ENCODE assay signal across 10 mouse cellular contexts in genomic region chr11:79737126-79737697, GRCm38 (mm10).
A peak's percentile ranks its signal among the peaks of the same experiment; 100 is the strongest.
DNase-seq lines count a peak whose midpoint lies in the region; ATAC-seq and TF ChIP-seq lines count a peak whose summit lies in the region.
"Had no signal": no experiment of that assay in that cellular context is flagged by ENCODE, and none has a peak within 500 bp of the region (broad histone marks: within the 10 kb centered on the region; RNA-seq: fewer than 3 reads in every experiment).

No protein-coding gene starts in this region.

- no peaks in the 10 kb centered on the region for H3K36me3 ChIP-seq in forebrain, embryonic 14.5 days (ENCODE audit: control insufficient read depth, insufficient read depth, low read length)
- no peaks in the 10 kb centered on the region for H3K36me3 ChIP-seq in forebrain, embryonic 15.5 days
- no peaks in the 10 kb centered on the region for H3K36me3 ChIP-seq in lung, embryonic 14.5 days (ENCODE audit: insufficient read depth)
- 0 out of 2 replicates have a peak, but pooled peaks cover 7% of the 10 kb centered on the region for H3K36me3 ChIP-seq in embryonic facial prominence, embryonic 15.5 days
- no peaks in the 10 kb centered on the region for H3K36me3 ChIP-seq in limb, embryonic 13.5 days

- 60% methylated on average over 12 of the region's 12 CpGs for WGBS in forebrain, embryonic 14.5 days
- 57% methylated on average over 12 of the region's 12 CpGs for WGBS in forebrain, embryonic 15.5 days
- WGBS in lung, embryonic 14.5 days = 54% methylated on average over 12 of the region's 12 CpGs
- 51% methylated on average over 12 of the region's 12 CpGs for WGBS in embryonic facial prominence, embryonic 15.5 days
- WGBS in limb, embryonic 13.5 days = 49% methylated on average over 12 of the region's 12 CpGs

- no peak for TF ChIP-seq CTCF in lung, embryonic 14.5 days (IDR thresholded peaks at IDR 0.05; ENCODE audit: low read depth)

- H3K9me3 ChIP-seq in forebrain, embryonic 14.5 days (replicated peaks; ENCODE audit: control insufficient read depth, low read length) = no peaks in the 10 kb centered on the region
- no peaks in the 10 kb centered on the region for H3K9me3 ChIP-seq in forebrain, embryonic 15.5 days
- no peaks in the 10 kb centered on the region for H3K9me3 ChIP-seq in lung, embryonic 14.5 days (ENCODE audit: low read depth, low read length)
- H3K9me3 ChIP-seq in embryonic facial prominence, embryonic 15.5 days (replicated peaks) = no peaks in the 10 kb centered on the region
- no peaks in the 10 kb centered on the region for H3K9me3 ChIP-seq in limb, embryonic 13.5 days

- H3K27ac ChIP-seq in forebrain, embryonic 14.5 days (ENCODE audit: low read depth, low read length) = no peak overlapping the region
- no peak overlapping the region for H3K27ac ChIP-seq in forebrain, embryonic 15.5 days (replicated peaks)
- peak overlapping the region; percentile 19; the same call in 1 of the 2 replicates for H3K27ac ChIP-seq in lung, embryonic 14.5 days (ENCODE audit: low read depth)
- peak overlapping the region; percentile 87; the same call in 1 of the 2 replicates for H3K27ac ChIP-seq in embryonic facial prominence, embryonic 15.5 days (replicated peaks)
- H3K27ac ChIP-seq in limb, embryonic 13.5 days = peak overlapping the region; percentile 52; the same call in 1 of the 2 replicates
- H3K27ac ChIP-seq: layer of hippocampus, adult 2 months; macrophage had no signal

- no peak overlapping the region for H3K9ac ChIP-seq in forebrain, embryonic 14.5 days (ENCODE audit: low read length)
- no peak overlapping the region for H3K9ac ChIP-seq in forebrain, embryonic 15.5 days (replicated peaks)
- H3K9ac ChIP-seq in lung, embryonic 14.5 days = no peak overlapping the region
- no peak overlapping the region for H3K9ac ChIP-seq in embryonic facial prominence, embryonic 15.5 days
- no peak overlapping the region for H3K9ac ChIP-seq in limb, embryonic 13.5 days

- no peak overlapping the region for H3K4me2 ChIP-seq in forebrain, embryonic 14.5 days (ENCODE audit: low read length)
- H3K4me2 ChIP-seq in forebrain, embryonic 15.5 days (replicated peaks) = no peak overlapping the region
- H3K4me2 ChIP-seq in lung, embryonic 14.5 days = no peak overlapping the region
- H3K4me2 ChIP-seq in embryonic facial prominence, embryonic 15.5 days (replicated peaks) = no peak overlapping the region
- no peak overlapping the region for H3K4me2 ChIP-seq in limb, embryonic 13.5 days (replicated peaks)

- no peaks in the 10 kb centered on the region for H3K27me3 ChIP-seq in forebrain, embryonic 14.5 days (replicated peaks; ENCODE audit: control insufficient read depth, insufficient read depth, low read length)
- no peaks in the 10 kb centered on the region for H3K27me3 ChIP-seq in forebrain, embryonic 15.5 days
- no peaks in the 10 kb centered on the region for H3K27me3 ChIP-seq in lung, embryonic 14.5 days (ENCODE audit: insufficient read depth, low read length)
- no peaks in the 10 kb centered on the region for H3K27me3 ChIP-seq in embryonic facial prominence, embryonic 15.5 days
- no peaks in the 10 kb centered on the region for H3K27me3 ChIP-seq in limb, embryonic 13.5 days

- DNase-seq in forebrain, embryonic 14.5 days (ENCODE audit: low spot score) = no peak
- no peak for DNase-seq in lung, embryonic 14.5 days
- DNase-seq in lung, postnatal 14 days = no peak
- no peak for DNase-seq in layer of hippocampus, adult 18-20 months (ENCODE audit: low spot score in 2 of 2)
- no peak for DNase-seq in layer of hippocampus, postnatal 36 days

- 0 out of 2 replicates have a peak, but pooled peaks have one; percentile 20 for ATAC-seq in forebrain, embryonic 14.5 days
- ATAC-seq in forebrain, embryonic 15.5 days (replicated peaks) = no peak
- ATAC-seq in lung, embryonic 14.5 days (ENCODE audit: insufficient read depth) = 0 out of 2 replicates have a peak, but pooled peaks have one; percentile 39
- peak; percentile 39; the same call in 1 of the 2 replicates for ATAC-seq in embryonic facial prominence, embryonic 15.5 days (ENCODE audit: insufficient number of reproducible peaks, low FRiP score, low TSS enrichment, low read depth)
- no peak for ATAC-seq in limb, embryonic 13.5 days (ENCODE audit: low FRiP score, low read depth)

- no peak overlapping the region for H3K4me3 ChIP-seq in forebrain, embryonic 14.5 days (ENCODE audit: low read depth, low read length)
- no peak overlapping the region for H3K4me3 ChIP-seq in forebrain, embryonic 15.5 days
- no peak overlapping the region for H3K4me3 ChIP-seq in lung, embryonic 14.5 days (ENCODE audit: low read depth, low read length)
- no peak overlapping the region for H3K4me3 ChIP-seq in embryonic facial prominence, embryonic 15.5 days (replicated peaks)
- H3K4me3 ChIP-seq in limb, embryonic 13.5 days = no peak overlapping the region
- H3K4me3 ChIP-seq: layer of hippocampus, adult 2 months had no signal

- H3K4me1 ChIP-seq in forebrain, embryonic 14.5 days (ENCODE audit: control insufficient read depth, insufficient read depth, low read length) = 0 out of 2 replicates have a peak, but pooled peaks cover 9% of the 10 kb centered on the region
- peaks cover 17% of the 10 kb centered on the region for H3K4me1 ChIP-seq in forebrain, embryonic 15.5 days
- H3K4me1 ChIP-seq in lung, embryonic 14.5 days (ENCODE audit: insufficient read depth) = peaks cover 14% of the 10 kb centered on the region
- peaks cover 33% of the 10 kb centered on the region for H3K4me1 ChIP-seq in embryonic facial prominence, embryonic 15.5 days
- H3K4me1 ChIP-seq in limb, embryonic 13.5 days = peaks cover 35% of the 10 kb centered on the region

Comparison
In these comparisons a context has a peak if more than half of its experiments do, and no peak if none do; other contexts are left out.
1. ATAC-seq: peak in forebrain, embryonic 14.5 days (single experiment), lung, embryonic 14.5 days (single experiment) and embryonic facial prominence, embryonic 15.5 days (single experiment); none in forebrain, embryonic 15.5 days (single experiment) and limb, embryonic 13.5 days (single experiment).
2. H3K27ac ChIP-seq: peak in lung, embryonic 14.5 days (single experiment), embryonic facial prominence, embryonic 15.5 days (single experiment) and limb, embryonic 13.5 days (single experiment); none in forebrain, embryonic 14.5 days (single experiment) and forebrain, embryonic 15.5 days (single experiment).